Mouse (Mus musculus): ENCODE data around the gene Slc35b4. TPM values are rescaled to one million over a fixed set of nuclear protein-coding genes. Genes with fewer than 3 reads are reported as not detected.

Gene Slc35b4
- polyA plus RNA-seq, 1 experiment from 2014 or later = 24.3 TPM

- no peak overlapping the region for H3K4me2 ChIP-seq (replicated peaks; ENCODE audit: low read depth, low read length)
- H3K4me1 ChIP-seq (ENCODE audit: insufficient read depth, low read depth, low read length) = no peaks in the 10 kb centered on the region
- no peak overlapping the region for H3K9ac ChIP-seq (replicated peaks; ENCODE audit: low read depth)
- no peaks in the 10 kb centered on the region for H3K27me3 ChIP-seq (replicated peaks; ENCODE audit: insufficient read depth, low read length)
- H3K36me3 ChIP-seq (ENCODE audit: insufficient read depth, low read length) = no peaks in the 10 kb centered on the region
- WGBS = 68% methylated on average over 1 of the region's 1 CpGs
- H3K4me3 ChIP-seq (ENCODE audit: low read depth, low read length) = no peak overlapping the region
- no peaks in the 10 kb centered on the region for H3K9me3 ChIP-seq (ENCODE audit: low read length)
- no peak for ATAC-seq
- DNase-seq (ENCODE audit: low spot score) = no peak
- TF ChIP-seq EP300 (IDR thresholded peaks at IDR 0.05) = no peak
- peak; percentile 5; the same call in 1 of the 2 replicates for TF ChIP-seq CTCF (IDR thresholded peaks at IDR 0.05)
- no peak overlapping the region for H3K27ac ChIP-seq (ENCODE audit: low read length)
Observed at GRCm38 (mm10) chr6:34194981-34195380, 18.1 kb upstream of the Slc35b4 start.

- WGBS = 39% methylated on average over 12 of the region's 12 CpGs
- Histone ChIP-seq H3K4me3 (ENCODE audit: low read depth, low read length) (no peak overlapping the region), H3K4me1 (ENCODE audit: insufficient read depth, low read depth, low read length) (no peaks in the 10 kb centered on the region), H3K9me3 (ENCODE audit: low read length) (no peaks in the 10 kb centered on the region), H3K9ac (replicated peaks; ENCODE audit: low read depth) (no peak overlapping the region), H3K36me3 (ENCODE audit: insufficient read depth, low read length) (no peaks in the 10 kb centered on the region), H3K27ac (ENCODE audit: low read length) (no peak overlapping the region), H3K4me2 (replicated peaks; ENCODE audit: low read depth, low read length) (no peak overlapping the region), H3K27me3 (replicated peaks; ENCODE audit: insufficient read depth, low read length) (no peaks in the 10 kb centered on the region)
- ATAC-seq (peak; percentile 59; the same call in 1 of the 2 replicates), DNase-seq (ENCODE audit: low spot score) (peak; percentile 75)
- TF ChIP-seq EP300 (IDR thresholded peaks at IDR 0.05) = no peak
- TF ChIP-seq CTCF (IDR thresholded peaks at IDR 0.05) = peak; percentile 98
Observed at GRCm38 (mm10) chr6:34193708-34194475, 17.0 kb upstream of the Slc35b4 start.

- WGBS = 88% methylated on average over 8 of the region's 8 CpGs
- no peak overlapping the region for H3K4me3 ChIP-seq (ENCODE audit: low read depth, low read length)
- no peak overlapping the region for H3K27ac ChIP-seq (ENCODE audit: low read length)
- no peaks in the 10 kb centered on the region for H3K36me3 ChIP-seq (ENCODE audit: insufficient read depth, low read length)
- no peak overlapping the region for H3K9ac ChIP-seq (replicated peaks; ENCODE audit: low read depth)
- no peaks in the 10 kb centered on the region for H3K9me3 ChIP-seq (ENCODE audit: low read length)
- TF ChIP-seq EP300 (IDR thresholded peaks at IDR 0.05) = no peak
- TF ChIP-seq CTCF (IDR thresholded peaks at IDR 0.05) = no peak
- no peak overlapping the region for H3K4me2 ChIP-seq (replicated peaks; ENCODE audit: low read depth, low read length)
- DNase-seq (ENCODE audit: low spot score) = no peak
- H3K4me1 ChIP-seq (ENCODE audit: insufficient read depth, low read depth, low read length) = no peaks in the 10 kb centered on the region
- no peak for ATAC-seq
- no peaks in the 10 kb centered on the region for H3K27me3 ChIP-seq (replicated peaks; ENCODE audit: insufficient read depth, low read length)
Observed at GRCm38 (mm10) chr6:34191401-34191800, 14.5 kb upstream of the Slc35b4 start.

- no peak overlapping the region for H3K4me3 ChIP-seq (ENCODE audit: low read depth, low read length)
- no peak overlapping the region for H3K9ac ChIP-seq (replicated peaks; ENCODE audit: low read depth)
- no peaks in the 10 kb centered on the region for H3K27me3 ChIP-seq (replicated peaks; ENCODE audit: insufficient read depth, low read length)
- no peaks in the 10 kb centered on the region for H3K4me1 ChIP-seq (ENCODE audit: insufficient read depth, low read depth, low read length)
- DNase-seq (ENCODE audit: low spot score) (no peak), ATAC-seq (no peak)
- 86% methylated on average over 3 of the region's 3 CpGs for WGBS
- no peaks in the 10 kb centered on the region for H3K9me3 ChIP-seq (ENCODE audit: low read length)
- TF ChIP-seq CTCF (IDR thresholded peaks at IDR 0.05) = no peak
- H3K4me2 ChIP-seq (replicated peaks; ENCODE audit: low read depth, low read length) = no peak overlapping the region
- H3K27ac ChIP-seq (ENCODE audit: low read length) = no peak overlapping the region
- no peaks in the 10 kb centered on the region for H3K36me3 ChIP-seq (ENCODE audit: insufficient read depth, low read length)
Observed at GRCm38 (mm10) chr6:34189494-34189893, 12.6 kb upstream of the Slc35b4 start.

GRCm38 (mm10) chr6:34187986-34188599 is 11.2 kb upstream of the Slc35b4 start:
- Histone ChIP-seq H3K36me3 (ENCODE audit: insufficient read depth, low read length) (no peaks in the 10 kb centered on the region), H3K9ac (replicated peaks; ENCODE audit: low read depth) (no peak overlapping the region), H3K27me3 (replicated peaks; ENCODE audit: insufficient read depth, low read length) (no peaks in the 10 kb centered on the region), H3K27ac (ENCODE audit: low read length) (no peak overlapping the region), H3K9me3 (ENCODE audit: low read length) (no peaks in the 10 kb centered on the region), H3K4me2 (replicated peaks; ENCODE audit: low read depth, low read length) (no peak overlapping the region), H3K4me3 (ENCODE audit: low read depth, low read length) (no peak overlapping the region), H3K4me1 (ENCODE audit: insufficient read depth, low read depth, low read length) (no peaks in the 10 kb centered on the region)
- DNase-seq (ENCODE audit: low spot score) (peak; percentile 29), ATAC-seq (no peak)
- 47% methylated on average over 7 of the region's 7 CpGs for WGBS
- TF ChIP-seq EP300 (IDR thresholded peaks at IDR 0.05) = no peak

- no peaks in the 10 kb centered on the region for H3K36me3 ChIP-seq (ENCODE audit: insufficient read depth, low read length)
- H3K4me3 ChIP-seq (ENCODE audit: low read depth, low read length) = no peak overlapping the region
- no peaks in the 10 kb centered on the region for H3K27me3 ChIP-seq (replicated peaks; ENCODE audit: insufficient read depth, low read length)
- H3K4me1 ChIP-seq (ENCODE audit: insufficient read depth, low read depth, low read length) = no peaks in the 10 kb centered on the region
- 48% methylated on average over 2 of the region's 2 CpGs for WGBS
- H3K9me3 ChIP-seq (ENCODE audit: low read length) = no peaks in the 10 kb centered on the region
- DNase-seq (ENCODE audit: low spot score) = no peak
- H3K9ac ChIP-seq (replicated peaks; ENCODE audit: low read depth) = no peak overlapping the region
- no peak overlapping the region for H3K27ac ChIP-seq (ENCODE audit: low read length)
- H3K4me2 ChIP-seq (replicated peaks; ENCODE audit: low read depth, low read length) = no peak overlapping the region
- no peak for ATAC-seq
- TF ChIP-seq EP300 (IDR thresholded peaks at IDR 0.05) (no peak), CTCF (IDR thresholded peaks at IDR 0.05) (no peak)
Observed at GRCm38 (mm10) chr6:34187273-34187863, 10.5 kb upstream of the Slc35b4 start.

Data from lung, postnatal 0 days (tissue).